Mouse (Mus musculus): ENCODE data around the gene Bach1.
"Not testable (repeated sequence)": the region's sequence is repeated elsewhere in the genome, so short reads cannot be mapped to it uniquely, and the experiment has no call there.

DNA sequence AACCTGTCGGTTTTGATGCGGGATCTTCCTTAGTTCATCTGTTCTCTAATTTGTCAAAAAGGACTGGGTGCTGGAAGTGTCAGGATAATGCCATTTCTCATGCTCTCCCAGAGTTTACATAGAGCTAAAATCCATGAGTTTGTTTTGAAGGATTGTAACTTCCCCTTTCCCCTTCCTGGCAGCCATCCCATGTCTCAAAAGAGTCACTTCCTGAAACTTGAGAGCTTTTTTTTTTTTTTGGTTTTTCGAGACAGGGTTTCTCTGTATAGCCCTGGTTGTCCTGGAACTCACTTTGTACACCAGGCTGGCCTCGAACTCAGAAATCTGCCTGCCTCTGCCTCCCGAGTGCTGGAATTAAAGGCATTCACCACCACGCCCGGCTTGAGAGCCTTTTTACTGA lies 9.9 kb upstream of the Bach1 start:
- not testable (repeated sequence) for TF ChIP-seq E2F4 (IDR thresholded peaks at IDR 0.05; ENCODE audit: insufficient read depth); POLR2A (IDR thresholded peaks at IDR 0.05; ENCODE audit: insufficient read length, low read depth); MYOG (IDR thresholded peaks at IDR 0.05; ENCODE audit: control insufficient read depth in 1 of 3, insufficient read depth in 1 of 3, insufficient read length in 2 of 3, low read depth in 2 of 3); MAX (IDR thresholded peaks at IDR 0.05; ENCODE audit: low read depth); TCF12 (IDR thresholded peaks at IDR 0.05; ENCODE audit: insufficient read depth, poor library complexity, severe bottlenecking); USF1 (IDR thresholded peaks at IDR 0.05; ENCODE audit: low read depth); POLR2AphosphoS2 (IDR thresholded peaks at IDR 0.05; ENCODE audit: insufficient read length, low read depth); CEBPB (IDR thresholded peaks at IDR 0.05; ENCODE audit: insufficient read depth, poor library complexity, severe bottlenecking); MYOD1 (IDR thresholded peaks at IDR 0.05; ENCODE audit: control insufficient read depth in 1 of 3, insufficient read length in 2 of 3, low read depth in 2 of 3); REST (IDR thresholded peaks at IDR 0.05; ENCODE audit: insufficient read depth, insufficient read length); TCF3 (IDR thresholded peaks at IDR 0.05; ENCODE audit: insufficient read length, low read depth)

All from myocyte (in vitro differentiated cells).